Mouse (Mus musculus) gastrocnemius, adult 18-20 months (tissue): ENCODE measurements at regions not wholly inside any gene's neighbourhood (a gene's known extent, or its start where the extent isn't known, plus 50 kb on each side); places are given as distances from the start of the nearest gene placed in this dataset.
"Not testable (repeated sequence)": the region's sequence is repeated elsewhere in the genome, so short reads cannot be mapped to it uniquely, and the experiment has no call there.

Experiments used
- DNase-seq: peaks from one replicate; pipeline ENCODE4 v3.0.0; 2021; ENCODE audit warnings: low spot score

- no peak for DNase-seq
These were observed 236.3 kb downstream of the Lpin1 start for GRCm38 (mm10) chr12:16374331-16374996.

GRCm38 (mm10) chr12:16370061-16370460 lies 240.7 kb downstream of the Lpin1 start:
- DNase-seq = no peak

- no peak for DNase-seq
These were observed 248.4 kb downstream of the Lpin1 start for GRCm38 (mm10) chr12:16362341-16362740.

- DNase-seq = no peak
These were observed 251.9 kb downstream of the Lpin1 start for GRCm38 (mm10) chr12:16358831-16359230.

GRCm38 (mm10) chr12:16354711-16355110 lies 256.1 kb downstream of the Lpin1 start:
- no peak for DNase-seq

GRCm38 (mm10) chr12:16351751-16352150 lies 259.0 kb downstream of the Lpin1 start:
- no peak for DNase-seq

GRCm38 (mm10) chr12:16349310-16349709 lies 261.5 kb downstream of the Lpin1 start:
- no peak for DNase-seq

- no peak for DNase-seq
These were observed 266.7 kb downstream of the Lpin1 start for GRCm38 (mm10) chr12:16344021-16344420.

GRCm38 (mm10) chr12:16342030-16342429 lies 268.7 kb downstream of the Lpin1 start:
- DNase-seq = not testable (repeated sequence)

- DNase-seq = no peak
These were observed 279.3 kb downstream of the Lpin1 start for GRCm38 (mm10) chr12:16331456-16331855.

GRCm38 (mm10) chr12:16329129-16329528 lies 281.6 kb downstream of the Lpin1 start:
- no peak for DNase-seq

GRCm38 (mm10) chr12:16320536-16321402 lies 290.0 kb downstream of the Lpin1 start:
- no peak for DNase-seq

GRCm38 (mm10) chr12:16308101-16308500 lies 302.7 kb downstream of the Lpin1 start:
- DNase-seq = no peak

- DNase-seq = no peak
These were observed 305.9 kb downstream of the Lpin1 start for GRCm38 (mm10) chr12:16304701-16305377.

- DNase-seq = no peak
These were observed 325.7 kb downstream of the Lpin1 start for GRCm38 (mm10) chr12:16285061-16285460.

GRCm38 (mm10) chr12:16279146-16279545 lies 331.6 kb downstream of the Lpin1 start:
- no peak for DNase-seq

GRCm38 (mm10) chr12:16277567-16278332 lies 333.0 kb downstream of the Lpin1 start:
- DNase-seq = no peak

- DNase-seq = no peak
These were observed 333.6 kb downstream of the Lpin1 start for GRCm38 (mm10) chr12:16277144-16277543.

GRCm38 (mm10) chr12:16276301-16276700 lies 334.5 kb downstream of the Lpin1 start:
- DNase-seq = no peak

GRCm38 (mm10) chr12:16272441-16272840 lies 338.3 kb downstream of the Lpin1 start:
- DNase-seq = no peak

GRCm38 (mm10) chr12:16270876-16271275 lies 339.9 kb downstream of the Lpin1 start:
- peak; percentile 81 for DNase-seq
